Mouse (Mus musculus) C2C12 (cell line): Measurements from ENCODE around the gene Ccdc149.

Experiments
- CTCF ChIP-seq: IDR thresholded peaks from one replicate; pipeline ENCODE4 v1.5.1; 2011; ENCODE audit not compliant: control insufficient read depth, insufficient read depth, insufficient read length
- MAX ChIP-seq: IDR thresholded peaks from one replicate; pipeline ENCODE4 v1.6.1; 2011; ENCODE audit warnings: mild to moderate bottlenecking, control low read depth
- USF1 ChIP-seq: IDR thresholded peaks from one replicate; pipeline ENCODE4 v1.6.1; 2011; ENCODE audit warnings: low read depth, mild to moderate bottlenecking, control low read depth, moderate library complexity

DNA sequence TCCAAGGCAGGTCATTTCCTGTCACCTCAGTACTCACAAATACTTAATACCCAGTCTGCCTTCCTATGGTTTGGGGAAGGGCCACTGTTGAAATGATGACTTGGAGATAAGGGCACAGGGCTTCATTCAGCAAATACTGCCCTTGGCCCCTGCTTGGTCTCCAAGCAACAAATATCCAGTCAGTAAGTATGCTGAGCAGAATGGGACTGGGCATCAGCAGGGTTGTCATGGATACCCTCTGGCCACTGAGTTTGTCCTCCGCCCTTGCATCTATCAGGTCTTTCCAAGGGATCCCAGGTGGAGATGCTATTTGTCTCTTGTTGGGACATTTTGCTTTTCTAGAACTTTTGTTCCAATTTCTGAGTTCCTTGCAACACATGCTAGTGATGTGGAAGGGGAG lies 56.1 kb downstream of the Ccdc149 start:
- TF ChIP-seq MAX (no peak), CTCF (no peak), USF1 (no peak)
